Mouse (Mus musculus) olfactory bulb, adult 2 months (tissue): ENCODE measurements at regions not wholly inside any gene's neighbourhood (a gene's known extent, or its start where the extent isn't known, plus 50 kb on each side); places are given as distances from the start of the nearest gene placed in this dataset.

Source experiments
- H3K27ac ChIP-seq: fragments of 200-500 bp; 2 replicates; pipeline ENCODE4 v1.5.1; 2012; ENCODE audit warnings: low read depth, low read length; ENCODE audit not compliant: insufficient read depth
- H3K4me1 ChIP-seq: fragments of 200-500 bp; 2 replicates; pipeline ENCODE4 v1.6.1; 2012; ENCODE audit warnings: low read length; ENCODE audit not compliant: control insufficient read depth, insufficient read depth
- H3K4me3 ChIP-seq: fragments of 200-500 bp; 2 replicates; pipeline ENCODE4 v1.5.1; 2012; ENCODE audit warnings: mild to moderate bottlenecking, low read depth, low read length, moderate library complexity; ENCODE audit not compliant: insufficient read depth
- CTCF ChIP-seq: fragments of 200-500 bp; IDR thresholded peaks from 2 replicates; pipeline ENCODE4 v1.5.1; 2012; ENCODE audit warnings: low read depth, mild to moderate bottlenecking, low read length, moderate library complexity; ENCODE audit not compliant: insufficient read depth
- POLR2A ChIP-seq: fragments of 200-500 bp; IDR thresholded peaks from 2 replicates; pipeline ENCODE4 v1.6.1; 2012; ENCODE audit warnings: mild to moderate bottlenecking, low read depth, low read length, moderate library complexity; ENCODE audit not compliant: insufficient read depth
- WGBS: fragments of 180-500 bp; shearing (Covaris S2); methylation state at CpG from one replicate; pipeline ENCODE4 v1.1.7; 2018; 5-methylcytosine and 5-hydroxymethylcytosine counted together

DNA sequence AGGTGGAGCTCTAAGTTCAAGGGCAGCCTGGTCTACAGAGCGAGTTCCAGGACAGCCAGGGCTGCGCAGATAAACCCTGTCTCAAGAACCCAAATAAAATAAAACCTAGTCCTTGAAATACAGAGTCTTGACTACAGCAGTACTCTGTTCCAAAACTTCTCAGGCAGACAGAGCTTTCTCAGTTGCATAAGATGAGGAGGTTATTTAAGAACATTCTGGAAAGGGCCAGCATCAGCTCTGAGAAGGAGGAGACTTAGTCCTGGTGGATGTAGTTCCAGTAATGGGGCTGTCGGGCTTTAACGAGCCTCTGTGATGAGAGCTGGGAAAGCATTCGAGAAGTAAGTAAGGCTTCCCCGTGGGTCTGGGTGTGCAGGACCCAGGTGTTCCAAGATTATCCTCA lies 83.5 kb upstream of the Klf4 start:
- Histone ChIP-seq H3K4me1 (no peaks in the 10 kb centered on the region), H3K27ac (no peak overlapping the region), H3K4me3 (no peak overlapping the region)
- TF ChIP-seq CTCF: no peak
- TF ChIP-seq POLR2A: no peak
- 62% methylated on average over 6 of the region's 6 CpGs for WGBS

DNA sequence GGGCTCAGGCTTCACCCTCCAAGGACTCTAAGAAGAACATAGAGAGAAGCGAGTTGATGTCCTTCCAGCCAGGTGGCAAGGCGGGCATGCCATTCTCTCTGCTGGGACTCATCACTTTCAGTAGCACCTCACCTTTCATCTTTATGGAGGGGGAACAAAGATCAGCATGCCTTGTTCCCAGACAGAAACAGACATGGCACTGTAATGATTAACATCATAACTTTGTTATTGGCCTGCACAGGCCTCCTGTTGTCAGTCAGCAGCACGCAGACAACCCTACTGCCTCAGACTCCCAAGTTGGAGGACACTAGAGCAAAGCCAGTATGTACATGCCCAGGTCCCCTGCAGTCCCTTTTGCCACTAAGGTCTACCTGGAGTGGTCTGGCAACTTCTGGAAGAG lies 81.3 kb upstream of the Klf4 start:
- H3K4me3 ChIP-seq: no peak overlapping the region
- H3K4me1 ChIP-seq: no peaks in the 10 kb centered on the region
- no peak overlapping the region for H3K27ac ChIP-seq
- 97% methylated on average over 3 of the region's 3 CpGs for WGBS
- TF ChIP-seq POLR2A (no peak), CTCF (no peak)

DNA sequence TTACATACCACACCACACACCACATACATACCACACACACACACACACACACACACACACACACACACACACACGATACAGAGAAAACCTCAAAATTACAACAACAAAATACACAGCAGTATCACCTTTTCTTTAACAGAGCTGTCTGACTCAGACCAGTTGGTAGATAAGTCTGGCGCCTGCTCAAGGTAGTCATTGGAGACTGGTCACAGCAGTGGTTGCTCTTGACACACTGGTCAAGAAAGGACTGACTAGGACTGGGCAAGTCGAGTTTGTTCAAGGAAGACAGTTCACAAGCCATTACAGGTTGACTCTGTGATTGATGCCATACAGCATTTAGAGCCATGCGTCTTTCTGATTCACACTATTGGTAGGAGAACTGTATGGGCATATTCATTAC lies 78.7 kb upstream of the Klf4 start:
- no peak overlapping the region for H3K27ac ChIP-seq
- no peaks in the 10 kb centered on the region for H3K4me1 ChIP-seq
- WGBS: 91% methylated on average over 4 of the region's 4 CpGs
- no peak for TF ChIP-seq POLR2A
- TF ChIP-seq CTCF: no peak
- no peak overlapping the region for H3K4me3 ChIP-seq

DNA sequence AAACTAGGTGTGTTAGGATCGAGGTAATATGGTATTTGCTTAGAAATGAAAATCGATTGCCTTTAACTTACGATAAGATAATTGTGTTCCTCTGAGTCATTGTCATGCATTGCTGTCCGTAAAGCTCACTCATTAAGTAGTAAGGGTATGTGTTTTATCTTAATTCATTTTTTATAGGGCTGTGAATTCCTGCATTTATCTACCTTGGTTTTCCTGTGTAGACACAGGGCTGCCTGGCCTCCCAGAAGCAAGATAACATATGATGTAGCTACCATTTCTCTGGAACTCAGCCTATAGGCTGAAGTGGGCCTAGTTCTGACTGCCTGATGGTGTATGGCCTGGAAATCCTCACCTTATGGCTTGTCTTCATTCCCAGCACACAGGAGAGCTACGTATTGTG lies 76.9 kb upstream of the Klf4 start:
- Histone ChIP-seq H3K4me1 (no peaks in the 10 kb centered on the region), H3K27ac (no peak overlapping the region), H3K4me3 (no peak overlapping the region)
- 94% methylated on average over 5 of the region's 5 CpGs for WGBS
- TF ChIP-seq CTCF (no peak), POLR2A (no peak)

DNA sequence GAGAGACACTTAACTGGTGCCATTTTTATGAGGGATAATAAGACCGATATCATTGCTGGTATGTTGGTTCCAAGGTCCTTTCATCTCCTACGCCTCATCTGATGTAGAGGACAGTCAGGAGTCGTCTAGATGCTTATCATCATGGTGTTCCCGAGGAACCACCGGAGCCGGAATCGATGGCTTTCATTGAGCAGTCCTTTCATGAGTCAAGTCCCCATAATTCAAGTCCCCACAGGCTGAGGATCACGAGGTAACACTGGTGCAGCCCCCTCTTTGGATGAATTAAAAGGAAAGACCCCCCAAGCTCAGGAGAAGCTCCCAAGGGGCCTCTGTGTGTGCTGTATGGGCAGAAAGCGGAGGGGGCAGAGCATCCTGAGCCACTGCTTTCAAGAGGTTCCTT lies 73.3 kb upstream of the Klf4 start:
- 92% methylated on average over 9 of the region's 9 CpGs for WGBS
- Histone ChIP-seq H3K27ac (no peak overlapping the region), H3K4me1 (no peaks in the 10 kb centered on the region), H3K4me3 (no peak overlapping the region)
- TF ChIP-seq CTCF (no peak), POLR2A (no peak)

DNA sequence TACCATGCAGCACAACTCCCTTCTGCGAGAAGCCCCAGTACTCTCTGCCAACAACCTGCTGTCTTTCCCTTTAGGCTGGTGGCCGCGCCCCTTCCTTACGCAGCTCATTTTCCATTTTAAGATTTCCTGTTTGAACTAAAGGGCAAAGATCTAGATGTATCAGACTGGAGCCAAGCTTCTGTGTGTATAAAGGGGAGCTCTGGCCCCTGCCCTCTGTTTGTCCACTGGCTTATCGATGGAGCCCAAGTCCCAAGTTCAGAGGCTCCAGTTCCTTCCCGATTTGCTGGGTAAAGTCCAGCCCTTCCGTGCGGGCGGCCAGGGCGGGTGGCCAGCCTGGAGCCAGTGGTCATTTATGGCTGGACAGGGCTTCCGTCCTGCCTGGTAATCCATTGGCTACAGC lies 72.6 kb upstream of the Klf4 start:
- no peaks in the 10 kb centered on the region for H3K4me1 ChIP-seq
- WGBS: 87% methylated on average over 11 of the region's 11 CpGs

DNA sequence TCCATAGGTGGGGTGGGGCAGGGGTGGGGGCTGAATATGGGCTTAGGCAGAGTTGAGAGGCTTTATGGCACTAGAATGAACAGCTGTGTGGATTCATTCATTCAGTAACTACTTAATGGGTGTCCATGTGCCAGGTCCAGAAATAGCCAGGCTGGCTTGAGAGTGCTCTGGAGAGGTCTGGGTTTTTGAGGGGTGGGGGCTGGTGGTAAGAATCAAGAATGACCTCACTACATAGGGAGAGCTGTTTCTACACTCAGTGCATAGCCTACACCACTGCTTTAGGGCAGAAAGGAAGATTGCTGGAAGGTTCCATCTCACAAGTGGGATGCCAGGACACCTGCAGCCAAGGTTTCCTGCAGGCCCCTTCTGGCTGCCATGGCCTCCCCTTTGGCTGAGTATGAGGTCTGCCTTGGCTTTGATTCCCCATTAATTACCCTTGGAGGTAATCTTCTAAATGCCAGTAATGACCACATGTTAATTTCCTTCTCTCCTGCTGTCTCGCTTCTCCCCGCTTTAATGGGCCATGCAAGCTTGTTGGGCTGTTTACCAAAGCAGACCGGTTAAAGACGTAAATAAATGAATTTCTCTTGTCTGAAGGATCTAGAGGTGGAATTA lies 71.7 kb upstream of the Klf4 start:
- WGBS: 63% methylated on average over 4 of the region's 4 CpGs

More for the DNA sequence above, 72.6 kb upstream of the Klf4 start:
- no peak for TF ChIP-seq POLR2A
- no peak for TF ChIP-seq CTCF
- H3K4me3 ChIP-seq: no peak overlapping the region
- no peak overlapping the region for H3K27ac ChIP-seq

DNA sequence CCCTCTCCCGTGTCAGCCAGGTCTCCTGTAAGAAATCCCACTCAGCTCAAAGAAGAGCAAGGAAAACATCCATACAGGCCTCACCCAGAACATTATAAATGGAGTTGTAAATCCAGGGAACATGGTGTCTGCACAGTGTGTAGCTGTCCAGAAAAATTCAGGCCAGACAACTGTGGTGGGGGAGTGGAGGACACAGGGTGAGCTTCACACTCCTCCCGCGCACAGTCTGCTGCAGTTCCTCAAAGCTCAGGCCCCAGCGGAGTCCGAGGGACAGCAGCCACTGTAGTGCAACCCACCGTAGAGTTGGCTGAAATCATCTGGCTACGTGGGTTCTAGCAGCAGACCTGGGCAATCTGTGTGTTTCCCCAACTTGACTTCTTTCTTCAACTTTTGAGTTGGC lies 62.9 kb upstream of the Klf4 start:
- TF ChIP-seq POLR2A (no peak), CTCF (no peak)
- H3K27ac ChIP-seq: no peak overlapping the region
- no peak overlapping the region for H3K4me3 ChIP-seq
- H3K4me1 ChIP-seq: no peaks in the 10 kb centered on the region
- WGBS: 97% methylated on average over 7 of the region's 7 CpGs

More for the DNA sequence above, 71.7 kb upstream of the Klf4 start:
- TF ChIP-seq CTCF (no peak), POLR2A (no peak)
- no peaks in the 10 kb centered on the region for H3K4me1 ChIP-seq
- H3K27ac ChIP-seq: no peak overlapping the region
- H3K4me3 ChIP-seq: no peak overlapping the region

DNA sequence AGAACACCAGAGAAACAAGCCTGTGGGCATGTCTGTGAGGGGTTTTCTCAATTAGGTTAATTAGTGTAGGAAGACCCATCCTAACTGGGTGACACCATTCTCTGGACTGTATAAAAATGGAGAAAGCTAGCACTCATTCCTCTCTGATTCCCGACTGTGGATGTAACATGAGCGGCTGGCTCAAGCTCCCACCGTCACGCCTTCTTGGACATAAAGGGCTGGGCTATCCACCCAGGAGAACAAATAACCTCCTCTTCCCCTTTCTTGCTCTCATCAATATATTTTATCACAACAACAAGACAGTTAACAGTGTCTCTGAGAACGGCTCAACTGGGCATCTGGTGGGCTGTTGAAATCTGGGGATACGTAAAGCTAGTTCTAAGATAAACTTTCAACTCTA lies 62.4 kb upstream of the Klf4 start:
- no peak for TF ChIP-seq POLR2A
- H3K4me1 ChIP-seq: no peaks in the 10 kb centered on the region
- H3K4me3 ChIP-seq: no peak overlapping the region
- WGBS: 93% methylated on average over 6 of the region's 6 CpGs
- no peak overlapping the region for H3K27ac ChIP-seq

DNA sequence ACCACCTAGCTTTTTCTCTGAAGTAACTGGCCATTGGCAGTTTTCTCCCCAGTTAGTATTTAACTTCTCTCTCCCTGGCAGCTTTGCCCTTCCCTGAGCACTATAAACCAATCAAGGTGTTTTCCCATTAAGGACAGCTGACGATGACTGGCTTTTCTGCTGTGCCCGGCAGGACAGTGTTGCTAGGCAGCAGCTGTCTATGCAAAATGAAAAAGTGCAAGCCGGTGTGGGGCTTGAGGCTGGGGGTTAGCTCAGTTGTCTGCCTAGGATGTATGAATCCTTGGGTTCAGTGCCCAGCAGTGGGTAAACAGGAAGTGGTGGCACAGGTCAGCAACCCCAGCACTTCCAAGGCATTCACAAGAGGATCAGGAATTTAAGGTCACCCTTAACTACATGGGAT lies 60.9 kb upstream of the Klf4 start:
- H3K27ac ChIP-seq: no peak overlapping the region
- no peaks in the 10 kb centered on the region for H3K4me1 ChIP-seq
- WGBS: 48% methylated on average over 3 of the region's 3 CpGs
- TF ChIP-seq POLR2A: no peak
- no peak for TF ChIP-seq CTCF
- H3K4me3 ChIP-seq: no peak overlapping the region
